Mouse (Mus musculus) adrenal gland, adult 2 months (tissue): ENCODE measurements at regions not wholly inside any gene's neighbourhood (a gene's known extent, or its start where the extent isn't known, plus 50 kb on each side); places are given as distances from the start of the nearest gene placed in this dataset.

Experiments
- DNase-seq: peaks from one replicate; pipeline ENCODE4 v3.0.0; 2021

DNA sequence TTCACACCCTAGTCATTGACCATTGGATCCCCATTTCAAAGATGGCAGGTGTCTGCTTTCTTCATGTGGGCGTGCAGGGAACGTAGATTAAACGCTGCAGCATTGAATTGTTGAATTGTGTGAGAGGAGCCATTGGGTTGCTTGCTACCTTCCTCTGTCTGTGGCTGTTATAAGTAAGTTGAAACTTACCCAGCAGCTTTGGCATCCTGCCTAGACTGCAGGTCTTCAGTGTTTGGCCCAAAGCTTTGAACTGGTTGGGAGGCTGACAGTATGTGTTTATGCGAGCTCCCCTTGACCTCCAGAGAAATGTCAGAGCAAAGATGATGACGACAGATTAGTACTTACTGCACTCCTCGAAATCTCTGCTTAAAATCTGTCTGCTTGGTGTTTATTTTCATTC lies 473.8 kb downstream of the Irx1 start:
- peak; percentile 33 for DNase-seq

DNA sequence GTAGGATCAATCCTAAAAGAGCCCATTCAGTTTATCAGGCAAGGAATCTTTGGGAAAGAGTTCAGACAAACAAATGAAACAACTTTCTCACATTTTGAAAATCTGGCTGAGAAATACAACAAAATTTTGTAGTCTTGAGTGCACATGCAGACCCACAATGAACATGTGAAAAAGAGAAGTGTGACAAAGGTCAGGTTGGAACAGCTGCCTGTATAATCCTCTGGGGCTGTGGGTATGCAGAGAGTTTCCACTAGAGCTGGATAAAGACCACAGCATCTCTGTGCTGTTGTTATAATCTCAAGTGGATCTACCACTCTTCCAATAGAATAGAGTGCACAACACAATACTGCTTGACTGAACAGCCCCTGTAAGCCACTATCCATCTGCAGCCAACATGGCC lies 482.3 kb downstream of the Irx1 start:
- no peak for DNase-seq

DNA sequence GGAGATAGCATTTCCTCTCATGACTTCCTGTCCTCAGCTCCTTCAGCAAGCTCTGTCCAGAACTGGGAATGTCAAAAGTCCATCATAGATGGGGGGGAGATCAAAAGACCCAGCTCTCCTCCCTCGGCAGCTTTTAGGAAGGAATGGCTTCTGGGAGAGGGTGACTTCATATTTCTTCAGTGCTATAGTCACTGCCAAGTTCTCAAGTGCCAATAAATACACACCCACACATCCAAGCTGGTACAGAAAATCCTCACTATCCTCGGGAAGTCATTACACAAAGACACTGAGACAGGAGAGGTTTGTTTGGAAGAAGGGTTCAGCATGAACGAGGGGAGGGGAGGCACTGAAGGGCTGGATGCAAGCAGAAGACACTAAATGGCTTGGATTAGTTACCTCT lies 502.0 kb downstream of the Irx1 start:
- no peak for DNase-seq

DNA sequence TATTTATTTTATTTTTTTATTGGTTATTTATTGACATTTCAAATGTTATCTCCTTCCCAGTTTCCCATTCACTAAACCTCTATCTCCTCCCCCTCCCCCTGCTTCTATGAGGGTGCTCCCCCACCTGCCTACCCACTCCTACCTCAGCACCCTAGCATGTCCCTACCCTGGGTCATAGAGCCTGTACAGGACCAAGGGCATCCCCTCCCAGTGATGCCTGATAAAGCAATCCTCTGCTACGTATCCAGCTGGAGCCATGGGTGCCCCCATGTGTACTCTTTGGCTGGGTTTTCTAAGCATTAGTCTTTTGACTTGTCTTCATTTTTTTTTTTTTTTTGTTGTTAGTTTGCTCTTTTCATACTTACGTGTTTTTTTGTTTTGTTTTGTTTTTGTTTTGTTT lies 502.9 kb downstream of the Irx1 start:
- no peak for DNase-seq

DNA sequence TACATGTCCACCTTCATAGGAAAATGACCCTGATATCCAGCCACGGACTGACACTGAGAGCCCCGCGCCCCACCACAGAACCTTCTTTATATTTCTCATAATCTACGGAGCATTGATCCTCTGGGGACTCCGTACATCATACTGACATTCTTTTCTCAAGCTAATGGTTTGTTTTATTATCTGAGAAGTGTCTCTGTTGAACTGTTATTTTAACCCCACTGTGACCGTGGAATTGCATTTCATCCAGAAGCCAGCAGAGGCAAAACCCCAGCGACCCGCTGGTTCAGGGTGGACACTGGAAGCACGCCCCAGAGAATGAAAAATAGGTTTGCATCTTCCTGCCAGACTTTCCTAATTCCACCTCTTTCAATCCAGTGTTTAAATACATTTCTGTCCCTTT lies 503.4 kb downstream of the Irx1 start:
- DNase-seq: no peak

DNA sequence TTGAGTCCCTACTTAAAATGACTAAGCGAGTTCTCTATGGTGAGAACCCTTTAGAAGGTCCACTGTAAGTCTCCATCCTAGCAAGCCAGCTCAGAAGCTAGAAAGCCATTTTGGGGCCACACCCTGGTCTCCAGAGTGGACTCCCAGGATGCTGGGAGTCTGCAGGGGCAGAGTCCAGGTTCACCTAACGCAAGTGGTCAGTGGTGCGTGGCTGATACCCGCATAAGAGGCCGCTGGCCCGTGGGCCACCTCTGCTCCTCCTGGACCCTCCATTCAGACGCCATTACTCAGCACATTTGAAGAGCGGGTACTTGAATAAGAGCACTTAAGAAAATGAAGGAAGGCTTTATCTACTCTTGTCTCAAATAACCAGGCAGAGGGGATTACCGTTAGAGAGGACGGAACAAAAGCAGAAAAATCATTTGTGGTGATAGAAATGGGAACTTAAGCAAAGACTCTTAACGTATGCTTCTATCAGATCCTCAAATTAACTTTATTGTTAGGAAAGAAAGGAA lies 504.4 kb downstream of the Irx1 start:
- no peak for DNase-seq

DNA sequence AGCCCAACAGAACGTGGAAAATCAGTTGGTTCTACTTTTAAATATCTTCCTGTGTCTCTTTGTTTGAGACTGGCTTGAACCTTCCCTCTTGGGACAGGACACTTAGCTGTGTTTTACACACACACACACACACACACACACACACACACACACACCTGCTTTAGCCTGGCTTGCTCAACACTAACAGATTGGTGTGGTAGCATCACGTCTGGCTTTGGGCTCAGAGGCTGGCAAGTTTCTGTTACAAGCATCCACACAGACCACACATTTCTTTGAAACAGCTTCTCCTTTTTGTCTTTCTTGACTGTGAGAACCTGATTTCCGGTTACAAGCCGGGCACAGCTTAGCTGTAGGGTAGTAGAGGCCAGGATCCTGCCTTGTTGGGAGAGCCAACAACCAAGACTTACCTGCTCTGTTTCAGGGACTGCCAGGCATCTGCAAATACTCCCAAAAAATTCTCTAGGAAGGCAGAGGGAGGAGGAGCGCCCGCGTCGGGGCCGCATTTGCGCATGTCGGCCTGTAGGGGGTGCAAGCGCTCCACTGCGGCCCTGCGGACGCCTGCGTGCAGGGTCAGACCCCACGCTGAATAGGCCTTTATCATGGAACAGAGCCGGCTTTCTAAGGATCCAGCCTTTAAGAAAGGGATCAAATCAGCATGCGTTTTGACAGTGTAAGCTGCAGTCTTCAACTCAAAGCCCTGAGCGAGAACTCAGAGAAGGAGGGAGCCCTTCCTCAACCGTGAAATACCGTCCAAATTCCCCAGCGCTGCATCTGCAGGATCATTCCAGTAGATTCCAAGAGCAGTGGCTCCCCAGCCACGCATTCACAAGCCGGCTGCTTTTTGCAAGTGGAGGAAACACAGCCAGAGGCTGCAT lies 505.2 kb downstream of the Irx1 start:
- peak; percentile 70 for DNase-seq

DNA sequence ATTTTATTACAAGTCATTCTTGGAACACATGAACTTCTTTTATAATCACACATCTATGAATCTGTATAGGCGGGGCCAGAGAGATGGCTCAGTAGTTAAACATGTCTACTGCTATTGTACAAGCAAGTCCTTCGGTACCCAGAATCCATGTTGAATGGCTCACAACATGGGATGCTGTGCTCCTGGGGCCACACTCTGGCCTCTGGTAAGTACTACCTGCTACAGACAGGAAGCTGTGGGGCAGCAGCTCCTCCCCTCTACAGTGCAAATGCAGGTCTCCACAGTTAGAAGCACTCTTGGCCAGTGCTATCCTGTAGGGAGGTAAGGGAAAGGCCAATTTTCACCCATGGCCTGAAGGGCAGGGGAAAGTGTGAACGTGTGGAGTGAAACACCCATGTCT lies 506.0 kb downstream of the Irx1 start:
- no peak for DNase-seq

DNA sequence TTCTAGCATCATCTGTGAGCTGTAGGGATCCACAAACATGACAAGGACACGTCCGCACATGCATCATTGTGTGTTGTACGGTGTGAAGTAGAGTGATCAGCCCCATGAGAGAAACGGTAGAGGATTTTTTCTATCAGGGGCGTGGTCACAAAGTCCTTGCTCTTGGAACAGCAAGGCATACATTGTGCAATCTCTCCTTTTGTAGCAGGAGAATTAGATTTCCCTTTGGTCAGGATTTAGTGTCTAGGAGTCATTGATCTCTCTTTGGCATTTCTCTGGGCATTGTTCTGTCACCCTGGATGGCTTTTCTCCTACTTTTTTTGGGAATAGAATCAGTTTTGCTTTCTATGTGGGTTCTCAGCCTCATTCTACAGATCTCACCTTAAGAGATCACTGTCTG lies 511.3 kb downstream of the Irx1 start:
- no peak for DNase-seq

DNA sequence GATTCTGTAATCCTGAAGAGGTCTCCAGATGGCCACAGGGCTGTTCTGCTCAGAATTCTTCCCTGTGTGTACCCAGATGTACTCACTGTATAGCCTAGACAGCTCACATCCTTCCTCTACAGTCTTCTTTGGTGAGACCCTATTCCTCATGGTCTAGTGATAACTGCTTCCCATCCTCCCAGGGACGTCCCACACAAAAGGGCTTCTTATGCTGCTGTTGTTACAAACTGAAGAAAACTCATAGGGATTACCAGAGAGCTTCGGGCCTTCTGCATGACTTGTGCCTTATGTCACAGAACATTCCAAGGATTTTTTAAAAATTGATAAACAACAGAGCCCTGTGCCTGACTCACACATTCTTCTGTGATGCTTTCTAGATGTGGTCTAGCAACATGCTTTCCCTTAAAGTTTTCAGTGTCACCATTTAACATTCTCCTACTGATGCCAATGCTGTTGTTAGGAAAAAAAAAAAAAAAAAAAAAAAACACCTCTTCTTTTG lies 525.9 kb downstream of the Irx1 start:
- no peak for DNase-seq

DNA sequence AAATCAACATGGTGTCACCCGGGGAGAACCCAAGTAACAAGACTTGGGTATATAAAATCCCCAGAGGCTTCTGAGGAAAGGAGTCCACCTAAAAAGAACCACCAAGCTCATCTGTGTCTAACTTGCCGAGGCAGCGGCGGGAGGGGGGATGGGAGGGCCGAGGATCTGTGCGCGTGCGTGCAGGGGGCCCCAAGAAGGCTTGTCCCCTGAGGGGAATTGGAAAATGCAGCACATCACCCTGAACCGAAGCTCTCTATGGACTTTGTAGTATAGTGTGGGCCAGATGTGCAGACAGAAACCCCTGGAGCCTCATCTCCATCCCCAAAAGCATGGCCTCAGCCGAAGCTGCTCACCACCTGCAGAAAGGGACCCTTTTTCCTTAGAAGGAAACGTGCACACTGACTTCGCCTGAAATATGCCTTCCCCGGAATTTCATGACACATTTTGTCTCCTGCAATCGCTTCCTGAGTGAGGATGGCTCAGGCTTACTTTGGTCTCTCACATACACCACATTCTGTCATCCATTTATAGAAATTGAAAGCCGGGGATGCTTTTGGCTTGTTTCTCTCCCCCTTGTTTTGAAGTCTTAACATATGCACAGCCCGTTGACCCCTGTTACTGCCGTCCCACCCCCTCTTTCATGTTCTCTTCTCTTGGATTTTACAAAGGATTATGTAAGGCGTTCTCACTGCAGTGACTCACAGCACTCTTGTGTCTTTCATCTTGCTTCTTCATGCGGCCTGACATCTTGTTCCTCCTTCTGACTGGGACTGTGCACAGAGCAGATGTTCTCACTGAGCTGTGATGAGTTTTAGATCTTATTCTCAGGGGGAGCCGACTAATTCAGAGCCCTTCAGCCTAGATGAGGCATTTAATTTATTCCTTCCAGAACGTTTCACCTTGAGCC lies 559.6 kb downstream of the Irx1 start:
- no peak for DNase-seq

DNA sequence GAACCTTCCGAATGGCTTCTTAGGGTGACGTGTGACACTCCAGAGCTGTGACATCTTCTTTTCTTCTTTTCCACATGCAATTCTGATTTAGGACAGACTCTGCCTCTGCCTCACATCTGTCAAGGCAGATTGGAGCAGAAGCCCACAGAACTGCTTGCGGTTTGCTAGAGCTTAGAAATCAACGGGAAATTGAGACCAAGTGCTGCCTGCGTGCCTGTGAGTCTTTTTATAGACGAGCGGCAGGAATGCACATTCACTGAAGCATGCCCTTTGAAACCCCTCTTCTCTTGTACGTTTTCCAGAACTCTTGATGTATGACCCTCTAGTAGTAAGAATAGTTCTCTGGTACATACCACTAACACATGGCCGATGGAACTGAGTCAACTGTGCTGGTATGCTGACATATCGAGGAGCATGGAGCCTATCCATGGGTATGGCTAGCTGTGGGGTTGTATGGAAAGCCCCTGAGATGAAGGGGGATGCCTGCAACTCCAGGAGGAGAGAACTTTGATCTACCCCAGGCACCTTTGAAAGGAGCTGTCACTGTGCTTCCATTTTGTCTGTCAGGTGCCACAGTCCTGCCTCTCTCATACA lies 552.2 kb upstream of the Adamts16 start:
- DNase-seq: no peak

DNA sequence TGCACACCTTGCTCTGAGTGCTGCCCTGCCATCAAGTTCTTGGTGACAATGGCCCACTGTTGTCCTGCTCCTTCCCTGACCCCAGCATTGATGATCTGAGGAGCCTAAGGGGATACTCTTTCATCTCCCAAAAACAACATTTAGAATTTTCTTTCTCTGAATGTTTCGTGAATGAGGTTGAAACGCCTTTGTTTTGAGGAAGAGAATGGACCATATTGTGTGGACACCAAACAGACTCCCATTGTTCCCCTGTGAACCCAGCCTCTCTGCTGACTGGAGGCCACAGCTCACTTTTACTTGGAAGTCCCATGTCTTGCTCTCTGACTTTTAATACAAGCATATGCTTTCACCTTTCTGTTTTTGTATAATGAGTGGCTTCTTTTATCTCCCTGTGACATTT lies 537.0 kb upstream of the Adamts16 start:
- DNase-seq: no peak

DNA sequence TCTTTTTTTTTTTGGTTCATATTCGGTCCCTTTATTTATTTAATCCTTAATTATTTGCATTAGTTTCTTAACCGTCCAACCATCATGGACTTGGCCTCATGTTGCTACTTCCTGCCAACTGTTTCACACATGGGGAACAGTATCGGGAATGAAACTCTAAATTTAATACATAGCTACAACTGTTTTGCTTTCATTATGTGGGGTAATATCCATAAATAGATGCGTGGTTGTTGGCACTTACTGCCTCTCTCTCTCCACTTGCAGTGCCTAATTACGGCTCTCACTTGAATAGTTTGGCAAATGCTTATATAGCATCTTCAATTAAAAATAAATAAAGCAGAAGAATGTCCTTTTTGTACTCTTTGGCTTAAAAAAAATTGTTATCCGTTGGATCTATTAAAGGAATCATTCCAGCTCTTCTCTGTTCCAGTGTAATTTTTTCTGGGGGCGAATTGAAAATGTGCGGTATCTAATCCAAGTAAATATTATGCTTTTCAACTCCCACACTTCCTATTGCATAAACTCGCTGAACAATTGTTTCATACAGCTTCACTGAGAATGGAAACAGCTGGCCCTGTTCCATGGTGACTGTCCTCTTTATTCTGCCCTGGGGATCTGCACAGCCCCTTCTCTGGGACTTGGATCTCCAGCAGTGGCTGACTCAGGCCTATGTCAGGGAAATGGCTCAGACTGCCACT lies 534.4 kb upstream of the Adamts16 start:
- peak; percentile 10 for DNase-seq

DNA sequence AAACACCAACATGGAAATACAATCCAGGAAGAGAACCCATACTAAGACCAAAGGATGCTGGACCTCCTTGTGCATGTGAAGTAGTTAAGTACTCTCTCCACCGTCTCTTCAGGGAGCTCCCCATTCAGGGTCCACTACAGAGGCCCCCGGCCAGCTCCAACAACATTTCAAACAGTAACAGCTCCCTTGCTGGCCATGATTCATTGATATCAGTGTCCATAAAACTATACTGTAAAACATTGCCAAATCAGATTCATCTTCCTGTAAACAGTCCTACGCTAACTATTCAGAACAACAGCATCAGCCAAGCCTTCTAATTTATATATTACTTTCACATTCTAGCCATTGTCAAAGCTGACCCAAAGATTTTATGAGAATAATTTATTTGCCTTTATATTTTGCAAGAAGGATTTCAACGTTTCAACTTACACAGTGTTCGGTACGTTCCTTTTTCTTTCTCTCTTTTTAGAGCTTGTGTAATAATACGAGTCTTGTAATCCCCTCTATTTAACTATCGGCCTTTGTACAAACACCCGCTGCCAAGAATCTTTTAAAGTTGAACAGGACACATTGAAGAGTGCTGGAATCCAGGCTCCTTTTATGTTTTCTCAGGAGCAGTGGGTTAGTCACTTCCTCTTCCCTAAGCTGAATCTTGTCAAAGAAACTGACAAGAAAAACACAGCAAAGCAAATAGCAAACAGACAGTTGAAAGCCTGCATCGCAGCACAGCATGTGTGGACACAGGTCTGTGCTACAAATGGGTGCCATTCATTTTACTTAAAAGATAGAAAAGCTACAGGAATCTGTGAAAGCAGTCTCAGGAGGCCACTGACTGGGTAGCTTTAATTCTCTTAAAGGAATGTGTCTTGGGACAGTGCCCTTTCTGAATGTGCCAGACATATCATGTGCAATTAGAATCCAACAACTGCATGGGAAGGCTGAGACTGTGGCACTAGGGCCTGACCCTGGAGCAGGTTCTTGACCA lies 531.4 kb upstream of the Adamts16 start:
- no peak for DNase-seq

DNA sequence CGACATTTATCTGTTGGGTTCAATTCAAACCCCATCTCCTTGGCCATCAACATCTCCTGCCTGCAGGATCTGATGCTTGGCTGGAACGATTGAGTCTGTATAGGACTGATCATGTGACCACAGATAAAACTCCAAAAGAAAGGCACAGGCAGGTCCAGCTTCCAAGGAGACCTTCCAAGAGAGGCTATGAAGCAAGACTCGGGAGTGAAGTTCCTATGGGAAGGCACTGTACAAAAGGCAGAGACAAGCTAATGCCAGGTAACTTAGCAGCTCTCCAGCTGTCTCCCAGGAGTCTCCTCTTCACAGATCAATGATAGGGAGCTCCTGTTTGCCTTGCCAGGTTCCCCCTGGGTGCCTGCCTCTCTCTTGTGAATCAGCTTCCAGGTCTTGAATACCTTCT lies 528.2 kb upstream of the Adamts16 start:
- DNase-seq: no peak

DNA sequence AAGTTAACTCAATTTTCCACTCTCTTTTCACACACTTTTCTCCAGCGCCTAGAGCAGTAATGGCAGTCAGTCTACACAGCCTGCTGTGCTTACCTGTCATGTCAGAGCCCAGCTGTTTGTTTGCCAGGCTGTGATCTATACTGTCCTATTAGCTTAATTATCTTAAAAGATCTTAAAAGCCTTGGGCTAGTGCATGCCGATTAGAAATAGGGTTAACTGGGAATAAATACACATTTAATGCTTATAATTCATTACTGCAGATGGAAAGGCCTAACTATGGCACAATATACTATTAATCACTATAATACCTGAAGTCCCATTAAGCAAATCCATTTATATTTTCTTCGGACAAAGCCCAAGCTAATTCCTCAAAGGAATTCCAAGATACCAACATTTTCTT lies 523.6 kb upstream of the Adamts16 start:
- no peak for DNase-seq

DNA sequence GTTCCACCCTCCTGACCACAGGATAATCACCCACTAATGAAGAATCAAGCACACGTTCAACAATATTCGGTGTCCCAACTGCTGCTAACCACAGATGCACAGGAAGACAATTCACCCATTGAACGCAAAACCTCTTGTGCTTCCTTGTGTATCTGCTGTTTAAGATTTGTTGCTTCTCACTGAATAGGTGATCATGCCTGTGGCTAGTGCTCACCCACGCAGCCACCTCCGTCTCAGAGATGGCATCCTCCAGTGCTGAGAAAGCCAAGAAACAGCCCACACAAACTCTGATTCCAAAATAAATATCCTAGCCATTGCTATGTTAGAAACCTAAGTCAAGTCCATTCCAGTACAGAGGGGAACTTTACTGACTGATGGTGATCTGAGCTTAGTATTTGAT lies 520.7 kb upstream of the Adamts16 start:
- no peak for DNase-seq

DNA sequence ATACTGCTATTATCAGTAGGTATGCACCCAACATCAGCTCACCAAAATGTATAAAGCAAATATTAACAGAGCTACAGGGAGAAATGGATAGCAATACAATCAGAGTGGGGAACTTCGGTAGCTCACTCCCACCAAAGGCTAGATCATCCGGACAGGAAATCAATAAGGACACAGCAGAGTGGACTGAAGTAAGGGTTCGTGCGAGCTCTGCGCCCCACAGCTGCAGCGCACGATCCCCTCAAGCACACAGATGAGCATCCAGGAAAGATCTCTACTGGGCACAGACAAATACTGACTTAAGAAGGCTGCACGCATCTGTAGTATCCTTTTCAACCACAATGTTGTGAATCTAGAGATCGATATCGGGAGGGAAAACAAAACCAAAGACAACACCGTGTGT lies 517.5 kb upstream of the Adamts16 start:
- no peak for DNase-seq

DNA sequence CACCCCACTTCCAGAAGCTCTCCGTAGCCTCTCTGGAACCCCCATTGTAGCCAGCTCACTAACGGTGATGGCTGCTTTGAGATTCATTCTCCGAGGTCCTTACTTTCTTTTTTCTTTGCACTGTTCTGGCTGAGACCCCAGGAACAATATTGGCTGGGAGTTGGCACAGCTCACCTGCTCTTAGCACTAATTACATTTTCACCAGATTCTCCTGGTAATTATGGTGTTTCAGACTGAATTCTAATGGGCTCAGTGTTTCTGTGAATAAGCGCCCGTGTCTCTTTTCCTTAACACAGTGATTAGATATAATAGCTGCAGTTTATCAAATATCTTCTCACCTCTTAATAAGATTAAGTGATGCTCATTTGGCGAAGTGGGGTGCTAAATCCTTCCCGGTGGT lies 509.2 kb upstream of the Adamts16 start:
- DNase-seq: no peak

DNA sequence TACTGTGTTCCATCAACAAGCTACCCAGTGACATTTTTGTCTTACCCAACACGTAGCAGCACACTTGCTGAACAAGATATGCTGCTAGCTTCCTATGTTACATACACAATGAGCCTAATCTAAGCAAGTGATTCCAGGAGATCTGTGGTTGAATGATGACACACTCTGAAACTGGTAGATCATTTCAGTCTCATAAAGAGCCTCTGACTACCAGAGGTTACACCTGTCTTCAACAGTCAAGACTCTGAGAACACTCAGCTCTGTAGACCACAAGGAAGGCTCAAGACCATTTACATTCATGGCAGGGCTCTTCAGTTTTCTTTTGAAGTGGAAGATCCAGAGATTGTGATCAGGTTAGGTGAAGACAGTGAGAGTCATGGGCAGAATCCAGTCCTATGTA lies 501.3 kb upstream of the Adamts16 start:
- DNase-seq: no peak
